Mouse (Mus musculus): Measurements from ENCODE around the gene Rac3. TPM values are rescaled to one million over a fixed set of nuclear protein-coding genes. Genes with fewer than 3 reads are reported as not detected.

Gene Rac3
- total RNA-seq, 2 experiments from 2014 or later, result 36.5 to 41.0 TPM

Other genes with a start within 250 kb of the Rac3 start
- 10 to 100 TPM; 70.4 to 71.7 TPM for gene Mrpl12, start 236.9 kb upstream of the Rac3 start, total RNA-seq (2021)
- 10 to 100 TPM; 18.7 to 20.4 TPM for gene Slc25a10, start 229.6 kb upstream of the Rac3 start, total RNA-seq (2021)
- gene Gcgr, start 190.8 kb upstream of the Rac3 start, total RNA-seq (2021), result under 1 TPM; 0.15 to 0.18 TPM
- 10 to 100 TPM; 71.3 to 71.6 TPM for gene Mcrip1, start 171.7 kb upstream of the Rac3 start, total RNA-seq (2021)
- gene Ppp1r27, start 170.3 kb upstream of the Rac3 start, total RNA-seq (2021), result not detected
- 100 to 1,000 TPM; 118 to 122 TPM for gene P4hb, start 148.2 kb upstream of the Rac3 start, total RNA-seq (2021)
- 100 to 1,000 TPM; 266 to 282 TPM for gene Arhgdia, start 139.8 kb upstream of the Rac3 start, total RNA-seq (2021)
- 10 to 100 TPM; 60.0 to 67.6 TPM for gene Alyref, start 123.1 kb upstream of the Rac3 start, total RNA-seq (2021)
- gene Anapc11, start 123.0 kb upstream of the Rac3 start, total RNA-seq (2021), result 100 to 1,000 TPM in 1 of 2 experiments, 10 to 100 TPM in 1; 85.0 to 103 TPM
- gene Npb, start 113.0 kb upstream of the Rac3 start, total RNA-seq (2021), result 1 to 10 TPM; 1.2 to 1.8 TPM
- gene Pcyt2, start 103.5 kb upstream of the Rac3 start, total RNA-seq (2021), result 100 to 1,000 TPM; 138 to 157 TPM
- gene Sirt7, start 96.2 kb upstream of the Rac3 start, total RNA-seq (2021), result 10 to 100 TPM; 40.7 to 41.5 TPM
- 10 to 100 TPM; 77.3 to 86.3 TPM for gene Mafg, start 87.9 kb upstream of the Rac3 start, total RNA-seq (2021)
- gene Pycr1, start 77.7 kb upstream of the Rac3 start, total RNA-seq (2021), result 1 to 10 TPM; 1.8 to 2.1 TPM
- 1 to 10 TPM; 4.2 to 4.4 TPM for gene Myadml2, start 73.3 kb upstream of the Rac3 start, total RNA-seq (2021)
- 1 to 10 TPM; 3.6 to 3.7 TPM for gene Notum, start 60.3 kb upstream of the Rac3 start, total RNA-seq (2021)
- gene Aspscr1, start 48.5 kb upstream of the Rac3 start, total RNA-seq (2021), result 10 to 100 TPM; 45.6 to 47.6 TPM
- gene Cenpx, start 7.7 kb upstream of the Rac3 start, total RNA-seq (2021), result 10 to 100 TPM; 15.5 to 15.7 TPM
- 10 to 100 TPM; 56.6 to 69.3 TPM for gene Lrrc45, start 7.5 kb upstream of the Rac3 start, total RNA-seq (2021)
- 10 to 100 TPM in 1 of 2 experiments, 1 to 10 TPM in 1; 8.1 to 10.8 TPM for gene Dcxr, start 5.8 kb downstream of the Rac3 start, total RNA-seq (2021)
- gene Cbr2, start 10.6 kb downstream of the Rac3 start, total RNA-seq (2021), result 1 to 10 TPM; 1.7 to 2.3 TPM
- gene Hmga1b, start 41.3 kb downstream of the Rac3 start, total RNA-seq (2021), result 10 to 100 TPM; 19.5 to 20.1 TPM
- 10 to 100 TPM; 66.1 to 68.6 TPM for gene Rfng, start 62.7 kb downstream of the Rac3 start, total RNA-seq (2021)
- 100 to 1,000 TPM; 146 to 147 TPM for gene Gps1, start 62.8 kb downstream of the Rac3 start, total RNA-seq (2021)
- 10 to 100 TPM; 44.7 to 52.9 TPM for gene Dus1l, start 74.9 kb downstream of the Rac3 start, total RNA-seq (2021)
- gene Fasn, start 103.1 kb downstream of the Rac3 start, total RNA-seq (2021), result 100 to 1,000 TPM; 173 to 191 TPM
- gene Ccdc57, start 211.4 kb downstream of the Rac3 start, total RNA-seq (2021), result 1 to 10 TPM; 6.1 to 7.0 TPM
- 1 to 10 TPM; 2.3 to 2.5 TPM for gene Slc16a3, start 227.0 kb downstream of the Rac3 start, total RNA-seq (2021)

Measured in layer of hippocampus, postnatal 36 days (tissue).